Mouse (Mus musculus) thymus, adult 18-20 months (tissue): Measurements from ENCODE around the gene Vgll4.
"Not testable (repeated sequence)": the region's sequence is repeated elsewhere in the genome, so short reads cannot be mapped to it uniquely, and the experiment has no call there.

Experiments used
- DNase-seq, 2 experiments: peaks; one replicate each; pipeline ENCODE4 v3.0.0; 2022; ENCODE audit warnings: mixed read lengths in 2 of 2

Vgll4 gene

GRCm38 (mm10) chr6:114891771-114892170 is 78.0 kb downstream of the Vgll4 start:
- DNase-seq, result no peak

- DNase-seq, result no peak
These were observed 78.5 kb downstream of the Vgll4 start for GRCm38 (mm10) chr6:114891272-114891671.

GRCm38 (mm10) chr6:114890411-114891115 is 79.2 kb downstream of the Vgll4 start:
- DNase-seq, result no peak

- DNase-seq, result not testable (repeated sequence)
These were observed 79.8 kb downstream of the Vgll4 start for GRCm38 (mm10) chr6:114889971-114890370.

GRCm38 (mm10) chr6:114888922-114889321 is 80.9 kb downstream of the Vgll4 start:
- DNase-seq, result peak in 1 of 2 experiments; percentile 9

GRCm38 (mm10) chr6:114886504-114887361 is 83.1 kb downstream of the Vgll4 start:
- DNase-seq, result no peak

GRCm38 (mm10) chr6:114886012-114886411 is 83.8 kb downstream of the Vgll4 start:
- DNase-seq, result no peak

GRCm38 (mm10) chr6:114885129-114885528 is 84.7 kb downstream of the Vgll4 start:
- no peak for DNase-seq

GRCm38 (mm10) chr6:114883261-114883740 is 86.5 kb downstream of the Vgll4 start:
- no peak for DNase-seq

- DNase-seq, result no peak
These were observed 87.1 kb downstream of the Vgll4 start for GRCm38 (mm10) chr6:114882675-114883074.

GRCm38 (mm10) chr6:114882212-114882611 is 87.6 kb downstream of the Vgll4 start:
- DNase-seq, result no peak

GRCm38 (mm10) chr6:114880798-114881197 is 89.0 kb downstream of the Vgll4 start:
- DNase-seq, result no peak

GRCm38 (mm10) chr6:114878841-114879520 is 90.8 kb downstream of the Vgll4 start:
- no peak for DNase-seq

- DNase-seq, result no peak
These were observed 93.2 kb downstream of the Vgll4 start for GRCm38 (mm10) chr6:114876546-114876945.

- no peak for DNase-seq
These were observed 93.8 kb downstream of the Vgll4 start for GRCm38 (mm10) chr6:114876033-114876432.

- DNase-seq, result peak; percentile 75 to 82
These were observed 94.7 kb downstream of the Vgll4 start for GRCm38 (mm10) chr6:114875018-114875558.

GRCm38 (mm10) chr6:114874138-114874928 is 95.5 kb downstream of the Vgll4 start:
- DNase-seq, result peak; percentile 26 to 44

GRCm38 (mm10) chr6:114873808-114874137 is 96.0 kb downstream of the Vgll4 start:
- no peak for DNase-seq

- DNase-seq, result no peak
These were observed 98.7 kb downstream of the Vgll4 start for GRCm38 (mm10) chr6:114871010-114871660.

GRCm38 (mm10) chr6:114869501-114870076 is 100.2 kb downstream of the Vgll4 start:
- DNase-seq, result no peak

- DNase-seq, result no peak
These were observed 101.1 kb downstream of the Vgll4 start for GRCm38 (mm10) chr6:114868656-114869055.
